Mouse (Mus musculus): ENCODE measurements at regions not wholly inside any gene's neighbourhood (a gene's known extent, or its start where the extent isn't known, plus 50 kb on each side); places are given as distances from the start of the nearest gene placed in this dataset.

- no peak for DNase-seq (ENCODE audit: low read depth, low spot score)
Observed at GRCm38 (mm10) chr3:119892533-119893164, 108.4 kb upstream of the Ptbp2 start.

GRCm38 (mm10) chr3:119890911-119891310 lies 106.6 kb upstream of the Ptbp2 start:
- DNase-seq (ENCODE audit: low read depth, low spot score) = no peak

GRCm38 (mm10) chr3:119888487-119888886 lies 104.2 kb upstream of the Ptbp2 start:
- DNase-seq (ENCODE audit: low read depth, low spot score) = no peak

- no peak for DNase-seq (ENCODE audit: low read depth, low spot score)
Observed at GRCm38 (mm10) chr3:119876395-119876794, 92.1 kb upstream of the Ptbp2 start.

GRCm38 (mm10) chr3:119875061-119875460 lies 90.8 kb upstream of the Ptbp2 start:
- DNase-seq (ENCODE audit: low read depth, low spot score) = no peak

GRCm38 (mm10) chr3:119862194-119862957 lies 78.1 kb upstream of the Ptbp2 start:
- DNase-seq (ENCODE audit: low read depth, low spot score) = no peak
